In genomic region chr5:33344070-33344469, GRCm38 (mm10) we compare ENCODE assay signal across 30 mouse cellular contexts. TPM values are rescaled to one million over a fixed set of nuclear protein-coding genes. Genes with fewer than 3 reads are reported as not detected.
DNase-seq lines count a peak whose midpoint lies in the region; ATAC-seq and TF ChIP-seq lines count a peak whose summit lies in the region.
"Had no signal": no experiment of that assay in that cellular context is flagged by ENCODE, and none has a peak within 500 bp of the region (broad histone marks: within the 10 kb centered on the region; RNA-seq: fewer than 3 reads in every experiment).

No protein-coding gene starts in this region.

- peak; percentile 97 for ATAC-seq in liver, embryonic 13.5 days (ENCODE audit: low read depth)
- peak; percentile 61 for ATAC-seq in megakaryocyte progenitor cell, adult 5-6 weeks (replicated peaks; ENCODE audit: poor library complexity)
- ATAC-seq: forebrain, embryonic 14.5 days; hindbrain, postnatal 0 days; intestine, embryonic 15.5 days; midbrain, embryonic 13.5 days had no signal

- no peak for TF ChIP-seq RAD21 in MEL (IDR thresholded peaks at IDR 0.05; ENCODE audit: low read depth, low read length)

- no peak overlapping the region for H3K9ac ChIP-seq in MEL (ENCODE audit: control insufficient read depth, low read depth, low read length, poor library complexity, severe bottlenecking)
- H3K9ac ChIP-seq in liver, embryonic 13.5 days = no peak overlapping the region
- H3K9ac ChIP-seq: embryonic facial prominence, embryonic 15.5 days; heart, embryonic 13.5 days; hindbrain, embryonic 12.5 days; intestine, embryonic 15.5 days; lung, embryonic 14.5 days; midbrain, embryonic 13.5 days; neural tube, embryonic 13.5 days had no signal

- TF ChIP-seq POLR2A in MEL (IDR thresholded peaks at IDR 0.05; ENCODE audit: control insufficient read depth in 1 of 2, insufficient read depth in 1 of 2, low read depth in 1 of 2, low read length in 2 of 2, poor library complexity in 1 of 2) = no peak
- TF ChIP-seq POLR2A in embryonic fibroblast, embryonic 13.5 days (IDR thresholded peaks at IDR 0.05; ENCODE audit: low read depth, low read length) = no peak

- no peak overlapping the region for H3K27ac ChIP-seq in MEL (ENCODE audit: control insufficient read depth, low read depth, low read length)
- H3K27ac ChIP-seq in embryonic fibroblast, embryonic 13.5 days (ENCODE audit: insufficient read depth, low read length) = peak overlapping the region; percentile 37
- H3K27ac ChIP-seq in liver, embryonic 13.5 days = peak overlapping the region; percentile 5; the same call in 1 of the 2 replicates
- no peak overlapping the region for H3K27ac ChIP-seq in gastrocnemius, adult 2 months
- H3K27ac ChIP-seq: embryonic facial prominence, embryonic 10.5 days; embryonic facial prominence, embryonic 15.5 days; heart, adult 2 months; heart, embryonic 13.5 days; hindbrain, embryonic 12.5 days; hindbrain, postnatal 0 days; intestine, embryonic 15.5 days; midbrain, embryonic 13.5 days; neural tube, embryonic 13.5 days had no signal

- TF ChIP-seq EP300 in MEL (IDR thresholded peaks at IDR 0.05; ENCODE audit: low read depth in 1 of 2, low read length in 2 of 2) = peak in 1 of 2 experiments; percentile 33; a peak in 1 of 4 replicates

- peaks cover 9 to 34% of the 10 kb centered on the region in 2 experiments for H3K36me3 ChIP-seq in MEL (ENCODE audit: control insufficient read depth in 1 of 2, insufficient read depth in 2 of 2, low read length in 2 of 2)
- peaks cover 5% of the 10 kb centered on the region; the same call in 1 of the 2 replicates for H3K36me3 ChIP-seq in liver, embryonic 13.5 days

- H3K4me1 ChIP-seq in MEL (ENCODE audit: control insufficient read depth in 1 of 2, insufficient read depth in 2 of 2, low read length in 2 of 2) = peaks cover 5 to 21% of the 10 kb centered on the region in 2 experiments
- H3K4me1 ChIP-seq in embryonic fibroblast, embryonic 13.5 days (ENCODE audit: control insufficient read depth, insufficient read depth, low read length) = peaks cover 20% of the 10 kb centered on the region
- H3K4me1 ChIP-seq in liver, embryonic 13.5 days (replicated peaks) = peaks cover 71% of the 10 kb centered on the region
- H3K4me1 ChIP-seq: embryonic facial prominence, embryonic 10.5 days; hindbrain, embryonic 12.5 days; intestine, embryonic 15.5 days; midbrain, embryonic 13.5 days had no signal

- WGBS in liver, embryonic 13.5 days (ENCODE audit: insufficient replicate concordance) = 29% methylated on average over 3 of the region's 3 CpGs

- DNase-seq in MEL (ENCODE audit: low read depth, low spot score) = peak; percentile 71
- DNase-seq in liver, embryonic 13.5 days = peak; percentile 26
- no peak for DNase-seq in heart, adult 9 months (ENCODE audit: low spot score in 2 of 2)
- DNase-seq in heart, adult 11 months = no peak
- DNase-seq in gastrocnemius, adult 2 months = no peak
- DNase-seq: adrenal gland, postnatal 14 days; cerebellum, adult 8-10 months; cerebellum, postnatal 25 days; gastrocnemius, postnatal 25 days; heart, adult 2 months; heart, postnatal 14 days; kidney, postnatal 10 days; layer of hippocampus, postnatal 36 days; left cerebral cortex, postnatal 4 days; lung, embryonic 14.5 days; lung, postnatal 36 days had no signal

- H3K4me3 ChIP-seq in MEL (ENCODE audit: control insufficient read depth in 1 of 2, insufficient read depth in 1 of 2, low read depth in 2 of 2, low read length in 2 of 2) = no peak overlapping the region
- no peak overlapping the region for H3K4me3 ChIP-seq in embryonic fibroblast, embryonic 13.5 days (ENCODE audit: insufficient read depth, low read length)
- no peak overlapping the region for H3K4me3 ChIP-seq in liver, embryonic 13.5 days (replicated peaks)
- no peak overlapping the region for H3K4me3 ChIP-seq in gastrocnemius, adult 2 months
- H3K4me3 ChIP-seq: embryonic facial prominence, embryonic 10.5 days; embryonic facial prominence, embryonic 15.5 days; heart, adult 2 months; heart, embryonic 13.5 days; hindbrain, embryonic 12.5 days; intestine, embryonic 15.5 days; megakaryocyte, embryonic 14.5 days; midbrain, embryonic 13.5 days; neural tube, embryonic 13.5 days had no signal

- intact Hi-C loops in gastrocnemius, adult 2 months (cut with DNase I) = no loop called here

- H3K27me3 ChIP-seq in MEL (ENCODE audit: control insufficient read depth in 1 of 2, insufficient read depth in 2 of 2, low read length in 2 of 2) = no peaks in the 10 kb centered on the region
- H3K27me3 ChIP-seq in liver, embryonic 13.5 days = no peaks in the 10 kb centered on the region
- H3K27me3 ChIP-seq: embryonic facial prominence, embryonic 15.5 days; heart, embryonic 13.5 days; hindbrain, embryonic 12.5 days; intestine, embryonic 15.5 days; megakaryocyte, embryonic 14.5 days; midbrain, embryonic 13.5 days; neural tube, embryonic 13.5 days; Patski had no signal

- no peaks in the 10 kb centered on the region for H3K9me3 ChIP-seq in MEL (replicated peaks; ENCODE audit: insufficient read depth, low read length)
- H3K9me3 ChIP-seq in liver, embryonic 13.5 days (replicated peaks) = no peaks in the 10 kb centered on the region
- H3K9me3 ChIP-seq: embryonic facial prominence, embryonic 10.5 days; embryonic facial prominence, embryonic 15.5 days; G1E; heart, embryonic 13.5 days; hindbrain, embryonic 12.5 days; intestine, embryonic 15.5 days; megakaryocyte, embryonic 14.5 days; midbrain, embryonic 13.5 days; neural tube, embryonic 13.5 days had no signal

- peaks cover 84% of the 10 kb centered on the region for H3K79me2 ChIP-seq in MEL (ENCODE audit: control insufficient read depth, insufficient read depth, low read length, poor library complexity)

- peak overlapping the region; percentile 6; the same call in 1 of the 2 replicates for H3K4me2 ChIP-seq in liver, embryonic 13.5 days
- H3K4me2 ChIP-seq: embryonic facial prominence, embryonic 15.5 days; heart, embryonic 13.5 days; hindbrain, embryonic 12.5 days; intestine, embryonic 15.5 days; lung, embryonic 14.5 days; midbrain, embryonic 13.5 days; neural tube, embryonic 13.5 days had no signal

- TF ChIP-seq CTCF in MEL (IDR thresholded peaks at IDR 0.05 in 2 of 3, conservative IDR thresholded peaks at IDR 0.05 in 1 of 3; ENCODE audit: control insufficient read depth in 1 of 3, insufficient read depth in 1 of 3, low read depth in 2 of 3, low read length in 3 of 3, poor library complexity in 1 of 3, severe bottlenecking in 1 of 3) = no peak
- TF ChIP-seq CTCF in embryonic fibroblast, embryonic 13.5 days (IDR thresholded peaks at IDR 0.05; ENCODE audit: borderline replicate concordance, insufficient read depth, low read length) = no peak
- TF ChIP-seq CTCF in gastrocnemius, adult 2 months (IDR thresholded peaks at IDR 0.05) = no peak

TF ChIP-seq in MEL, 35 proteins besides CTCF, POLR2A, EP300 and RAD21:
- TF ChIP-seq TCF12 (IDR thresholded peaks at IDR 0.05; ENCODE audit: low read depth, low read length) = no peak
- peak; percentile 27; the same call in 1 of the 2 replicates for TF ChIP-seq GATA1 (IDR thresholded peaks at IDR 0.05; ENCODE audit: low read depth, low read length)

RNA-seq across cellular contexts. Expression of gene Maea, which starts 8.8 kb away (rescaled TPM):
- total RNA-seq in MEL (2012; rRNA removed) = 140 and 151 TPM in 2 replicates
- polyA plus RNA-seq in MEL (2012; ENCODE audit: insufficient read depth in 1 of 2, insufficient read length in 2 of 2, low read depth in 1 of 2, low replicate concordance in 2 of 2, missing spikeins in 1 of 2) = 100 to 1,000 TPM in 1 of 2 experiments, not detected in 1; 224 TPM
- polyA plus RNA-seq in embryonic fibroblast, embryonic 13.5 days (2011; ENCODE audit: insufficient read length, low read depth, missing spikeins) = 135 and 148 TPM in 2 replicates
- polyA plus RNA-seq in liver, embryonic 13.5 days (2015; fragmentation: Nextera tagmentation; extraction: Ambion mirVana) = 54.9 and 58.2 TPM in 2 replicates
- total RNA-seq in megakaryocyte progenitor cell, adult 5-6 weeks (2015) = 41.6 and 41.9 TPM in 2 replicates
- total RNA-seq in megakaryocyte progenitor cell, adult 5-6 weeks (2017) = 181 and 235 TPM in 2 replicates
- total RNA-seq in gastrocnemius, adult 2 months (2021) = 10 to 100 TPM; 56.1 to 64.5 TPM

RNA-seq across cellular contexts. Expression of gene Uvssa, which starts 34.3 kb away (rescaled TPM):
- 4.7 and 6.3 TPM in 2 replicates for total RNA-seq in MEL (2012; rRNA removed)
- 10 to 100 TPM in 1 of 2 experiments, not detected in 1; 10.6 TPM for polyA plus RNA-seq in MEL (2012; ENCODE audit: insufficient read depth in 1 of 2, insufficient read length in 2 of 2, low read depth in 1 of 2, low replicate concordance in 2 of 2, missing spikeins in 1 of 2)
- polyA plus RNA-seq in embryonic fibroblast, embryonic 13.5 days (2011; ENCODE audit: insufficient read length, low read depth, missing spikeins) = 11.9 and 15.0 TPM in 2 replicates
- 2.2 and 2.7 TPM in 2 replicates for polyA plus RNA-seq in liver, embryonic 13.5 days (2015; fragmentation: Nextera tagmentation; extraction: Ambion mirVana)
- total RNA-seq in megakaryocyte progenitor cell, adult 5-6 weeks (2015) = 5.2 and 6.5 TPM in 2 replicates
- total RNA-seq in megakaryocyte progenitor cell, adult 5-6 weeks (2017) = 4.9 and 6.1 TPM in 2 replicates
- total RNA-seq in gastrocnemius, adult 2 months (2021) = 1 to 10 TPM; 2.9 to 3.4 TPM

Comparison
In these comparisons a context has a peak if more than half of its experiments do, and no peak if none do; other contexts are left out.
1. DNase-seq: peak in MEL (single experiment) and liver, embryonic 13.5 days (single experiment); none in heart, adult 9 months (0 of 2), heart, adult 11 months (single experiment) and gastrocnemius, adult 2 months (single experiment).
2. H3K27ac ChIP-seq: peak in embryonic fibroblast, embryonic 13.5 days (single experiment) and liver, embryonic 13.5 days (single experiment); none in MEL (single experiment) and gastrocnemius, adult 2 months (single experiment).